Mouse (Mus musculus): Measurements from ENCODE around the gene Nup62. TPM values are rescaled to one million over a fixed set of nuclear protein-coding genes. Genes with fewer than 3 reads are reported as not detected.

The Nup62 gene
- total RNA-seq (2023): 30.5 TPM

GRCm38 (mm10) chr7:44815721-44816469, at the start of gene Nup62, which contains the start of gene Il4i1:
TSS of gene Nup62 (plus strand) at chr7:44816088.
TSS of gene Il4i1 (plus strand) at chr7:44816387.

GRCm38 (mm10) chr7:44816470-44817021, 658 bp downstream of the Nup62 start, which contains the start of gene Atf5:
TSS of gene Atf5 (minus strand) at chr7:44816658.

GRCm38 (mm10) chr7:44848561-44849415, 32.9 kb downstream of the Nup62 start, which contains the start of the genes Akt1s1 and Tbc1d17:
TSS of gene Akt1s1 (plus strand) at chr7:44848991.
TSS of gene Tbc1d17 (minus strand) at chr7:44849079.

GRCm38 (mm10) chr7:44857042-44857552, 41.2 kb downstream of the Nup62 start, which contains the start of gene Pnkp:
TSS of gene Pnkp (plus strand) at chr7:44857139.

GRCm38 (mm10) chr7:44869697-44870528, 54.0 kb downstream of the Nup62 start, which contains the start of gene Ptov1:
TSS of gene Ptov1 (minus strand) at chr7:44869788.

Other genes starting within 250 kb of the Nup62 start
- gene Napsa, start 243.7 kb upstream of the Nup62 start, total RNA-seq (2023): 38.9 TPM
- gene Kcnc3, start 225.4 kb upstream of the Nup62 start, total RNA-seq (2023): 1.00 TPM
- gene Myh14, start 145.2 kb upstream of the Nup62 start, total RNA-seq (2023): not detected
- not detected for gene Izumo2, start 107.3 kb upstream of the Nup62 start, total RNA-seq (2023)
- gene Vrk3, start 67.7 kb upstream of the Nup62 start, total RNA-seq (2023): 70.7 TPM
- 0.88 TPM for gene Zfp473, start 65.0 kb upstream of the Nup62 start, total RNA-seq (2023)
- 11.5 TPM for gene Il4i1, start 299 bp downstream of the Nup62 start, total RNA-seq (2023)
- 5.1 TPM for gene Atf5, start 570 bp downstream of the Nup62 start, total RNA-seq (2023)
- 40.7 TPM for gene Akt1s1, start 32.9 kb downstream of the Nup62 start, total RNA-seq (2023)
- 102 TPM for gene Tbc1d17, start 33.0 kb downstream of the Nup62 start, total RNA-seq (2023)
- 51.4 TPM for gene Pnkp, start 41.1 kb downstream of the Nup62 start, total RNA-seq (2023)
- 17.6 TPM for gene Ptov1, start 53.7 kb downstream of the Nup62 start, total RNA-seq (2023)
- gene Med25, start 76.6 kb downstream of the Nup62 start, total RNA-seq (2023): 74.7 TPM
- gene Fuz, start 80.0 kb downstream of the Nup62 start, total RNA-seq (2023): 18.1 TPM
- 71.6 TPM for gene Ap2a1, start 113.4 kb downstream of the Nup62 start, total RNA-seq (2023)
- gene Tsks, start 127.1 kb downstream of the Nup62 start, total RNA-seq (2023): not detected
- gene Cpt1c, start 158.8 kb downstream of the Nup62 start, total RNA-seq (2023): 0.76 TPM
- 116 TPM for gene Prmt1, start 170.5 kb downstream of the Nup62 start, total RNA-seq (2023)
- 134 TPM for gene Irf3, start 181.6 kb downstream of the Nup62 start, total RNA-seq (2023)
- 12.2 TPM for gene Bcl2l12, start 182.6 kb downstream of the Nup62 start, total RNA-seq (2023)
- gene Scaf1, start 200.3 kb downstream of the Nup62 start, total RNA-seq (2023): 92.7 TPM
- gene Rras, start 201.9 kb downstream of the Nup62 start, total RNA-seq (2023): 5.5 TPM
- 68.4 TPM for gene Prr12, start 236.8 kb downstream of the Nup62 start, total RNA-seq (2023)
- 75.9 TPM for gene Nosip, start 246.3 kb downstream of the Nup62 start, total RNA-seq (2023)
- gene Prrg2, start 246.6 kb downstream of the Nup62 start, total RNA-seq (2023): 1.5 TPM